Mouse (Mus musculus) kidney, postnatal 36 days (tissue): ENCODE measurements around the gene Zfp217.

Source experiments
- DNase-seq, 2 experiments: peaks; one replicate each; pipeline ENCODE4 v3.0.0; 2021 to 2022; ENCODE audit warnings: mixed read lengths in 2 of 2

The Zfp217 gene

GRCm38 (mm10) chr2:170158987-170159386, 11.1 kb upstream of the Zfp217 start:
- DNase-seq = no peak

- no peak for DNase-seq
Observed at GRCm38 (mm10) chr2:170158251-170158650, 10.3 kb upstream of the Zfp217 start.

- DNase-seq = no peak
Observed at GRCm38 (mm10) chr2:170157280-170158200, 9.6 kb upstream of the Zfp217 start.

GRCm38 (mm10) chr2:170155089-170155740, 7.3 kb upstream of the Zfp217 start:
- peak; percentile 70 to 72 for DNase-seq

GRCm38 (mm10) chr2:170154738-170155088, 6.8 kb upstream of the Zfp217 start:
- no peak for DNase-seq

GRCm38 (mm10) chr2:170154301-170154721, 6.4 kb upstream of the Zfp217 start:
- DNase-seq = no peak

- DNase-seq = peak; percentile 43 to 73
Observed at GRCm38 (mm10) chr2:170153421-170154271, 5.7 kb upstream of the Zfp217 start.

- DNase-seq = peak in 1 of 2 experiments; percentile 21
Observed at GRCm38 (mm10) chr2:170152856-170153255, 5.0 kb upstream of the Zfp217 start.

- DNase-seq = no peak
Observed at GRCm38 (mm10) chr2:170152036-170152686, 4.3 kb upstream of the Zfp217 start.

GRCm38 (mm10) chr2:170151470-170151869, 3.6 kb upstream of the Zfp217 start:
- no peak for DNase-seq

- no peak for DNase-seq
Observed at GRCm38 (mm10) chr2:170148828-170149227, 925 bp upstream of the Zfp217 start.

- no peak for DNase-seq
Observed at GRCm38 (mm10) chr2:170147170-170147569, 733 bp downstream of the Zfp217 start.

- DNase-seq = no peak
Observed at GRCm38 (mm10) chr2:170144343-170144742, 3.6 kb downstream of the Zfp217 start.

GRCm38 (mm10) chr2:170143861-170144260, 4.0 kb downstream of the Zfp217 start:
- no peak for DNase-seq

- no peak for DNase-seq
Observed at GRCm38 (mm10) chr2:170142542-170142941, 5.4 kb downstream of the Zfp217 start.

- DNase-seq = no peak
Observed at GRCm38 (mm10) chr2:170141481-170141880, 6.4 kb downstream of the Zfp217 start.

GRCm38 (mm10) chr2:170139411-170140046, 8.4 kb downstream of the Zfp217 start:
- no peak for DNase-seq

GRCm38 (mm10) chr2:170136928-170137327, 11.0 kb downstream of the Zfp217 start:
- DNase-seq = no peak

- no peak for DNase-seq
Observed at GRCm38 (mm10) chr2:170135820-170136219, 12.1 kb downstream of the Zfp217 start.

GRCm38 (mm10) chr2:170134026-170134690, 13.7 kb downstream of the Zfp217 start:
- no peak for DNase-seq

GRCm38 (mm10) chr2:170133093-170133731, 14.7 kb downstream of the Zfp217 start:
- DNase-seq = peak; percentile 81 to 87
